In the genomic region with DNA sequence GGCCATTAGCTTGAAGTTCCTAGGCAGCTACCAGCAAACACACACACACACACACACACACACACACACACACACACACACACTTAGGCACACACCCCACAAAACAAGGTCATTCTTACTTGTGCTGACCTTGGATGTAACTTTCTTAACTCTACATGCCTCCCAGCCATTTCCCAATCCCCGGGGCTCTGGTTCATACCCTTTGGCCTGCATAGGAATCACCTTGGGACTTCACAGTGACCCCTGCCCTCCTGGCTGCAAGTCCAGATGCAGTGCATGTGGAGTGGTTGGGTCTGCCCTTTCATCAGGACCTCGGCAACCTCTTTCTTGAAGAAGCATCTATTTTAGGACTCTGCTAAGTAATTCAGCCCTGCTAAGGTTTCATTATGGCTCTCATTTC, we compare ENCODE assay signal across 29 mouse cellular contexts. TPM values are rescaled to one million over a fixed set of nuclear protein-coding genes. Genes with fewer than 3 reads are reported as not detected.
DNase-seq lines count a peak whose midpoint lies in the region; ATAC-seq and TF ChIP-seq lines count a peak whose summit lies in the region.
"Had no signal": no experiment of that assay in that cellular context is flagged by ENCODE, and none has a peak within 500 bp of the region (broad histone marks: within the 10 kb centered on the region; RNA-seq: fewer than 3 reads in every experiment).

No protein-coding gene starts in this region.

- no peak for ATAC-seq in liver, postnatal 0 days
- no peak for ATAC-seq in forebrain, embryonic 16.5 days
- ATAC-seq: activated CD4-positive, CD25-positive, alpha-beta regulatory T cell, adult 4 months; CD4-positive, CD25-positive, alpha-beta regulatory T cell, adult 4 months; forebrain, embryonic 14.5 days; forebrain, postnatal 0 days; Patski had no signal

- no peaks in the 10 kb centered on the region for H3K9me3 ChIP-seq in liver, postnatal 0 days (ENCODE audit: low read length)
- no peaks in the 10 kb centered on the region for H3K9me3 ChIP-seq in forebrain, embryonic 16.5 days (ENCODE audit: control insufficient read depth, low read length)
- H3K9me3 ChIP-seq: embryonic facial prominence, embryonic 13.5 days; embryonic facial prominence, embryonic 15.5 days; forebrain, embryonic 10.5 days; forebrain, embryonic 12.5 days; G1E had no signal

- no peak for TF ChIP-seq EP300 in liver, postnatal 0 days (IDR thresholded peaks at IDR 0.05; ENCODE audit: low read depth)

- TF ChIP-seq CTCF in liver, adult 2 months (IDR thresholded peaks at IDR 0.05; ENCODE audit: low read depth, low read length): no peak
- TF ChIP-seq CTCF in liver, postnatal 0 days (IDR thresholded peaks at IDR 0.05; ENCODE audit: low read depth): no peak

- no peak overlapping the region for H3K9ac ChIP-seq in liver, adult 2 months (ENCODE audit: low read depth, low read length)
- H3K9ac ChIP-seq in liver, postnatal 0 days (replicated peaks): no peak overlapping the region
- H3K9ac ChIP-seq in forebrain, embryonic 16.5 days (replicated peaks; ENCODE audit: low read depth, low read length): no peak overlapping the region
- H3K9ac ChIP-seq: embryonic facial prominence, embryonic 13.5 days; embryonic facial prominence, embryonic 15.5 days; forebrain, embryonic 12.5 days; forebrain, postnatal 0 days had no signal

- no peak overlapping the region for H3K4me2 ChIP-seq in liver, postnatal 0 days (ENCODE audit: low read depth, low read length)
- no peak overlapping the region for H3K4me2 ChIP-seq in forebrain, embryonic 16.5 days (ENCODE audit: low read length)
- H3K4me2 ChIP-seq: embryonic facial prominence, embryonic 13.5 days; embryonic facial prominence, embryonic 15.5 days; forebrain, embryonic 12.5 days had no signal

- no peaks in the 10 kb centered on the region for H3K27me3 ChIP-seq in liver, adult 2 months (ENCODE audit: control insufficient read depth, insufficient read depth, low read length)
- no peaks in the 10 kb centered on the region for H3K27me3 ChIP-seq in liver, postnatal 0 days (ENCODE audit: insufficient read depth, low read length)
- no peaks in the 10 kb centered on the region for H3K27me3 ChIP-seq in forebrain, embryonic 16.5 days (replicated peaks; ENCODE audit: control insufficient read depth, insufficient read depth, low read length)
- H3K27me3 ChIP-seq: embryonic facial prominence, embryonic 15.5 days; Patski had no signal

- WGBS in liver, adult 2 months: 61% methylated on average over 2 of the region's 2 CpGs
- WGBS in liver, postnatal 0 days (ENCODE audit: insufficient replicate concordance): 67% methylated on average over 2 of the region's 2 CpGs
- 89% methylated on average over 2 of the region's 2 CpGs for WGBS in forebrain, embryonic 16.5 days

- DNase-seq in adrenal gland, adult 2 months: peak; percentile 42
- no peak for DNase-seq in adrenal gland, postnatal 25 days
- peak; percentile 70 for DNase-seq in adrenal gland, postnatal 10 days
- no peak for DNase-seq in adrenal gland, postnatal 4 days (ENCODE audit: low spot score in 2 of 2)
- DNase-seq in liver, adult 2 months (ENCODE audit: extremely low read depth, low read depth, low spot score): peak; percentile 3
- no peak for DNase-seq in liver, postnatal 0 days
- DNase-seq: B cell, adult 2 months; cerebellum, adult 11 months; cerebellum, adult 18-20 months; cerebellum, adult 8-10 months; cerebellum, adult 9-11 months; cerebellum, postnatal 14 days; cerebellum, postnatal 36 days; embryo, embryonic 11 days; forebrain, postnatal 0 days had no signal

- no peaks in the 10 kb centered on the region for H3K36me3 ChIP-seq in liver, adult 2 months (ENCODE audit: control insufficient read depth, insufficient read depth, low read length)
- H3K36me3 ChIP-seq in liver, postnatal 0 days (replicated peaks; ENCODE audit: insufficient read depth, low read length): no peaks in the 10 kb centered on the region
- H3K36me3 ChIP-seq in forebrain, embryonic 16.5 days (ENCODE audit: control insufficient read depth, insufficient read depth): no peaks in the 10 kb centered on the region
- H3K36me3 ChIP-seq: embryonic facial prominence, embryonic 13.5 days; embryonic facial prominence, embryonic 15.5 days; forebrain, embryonic 10.5 days; forebrain, embryonic 12.5 days; G1E had no signal

- H3K4me3 ChIP-seq in liver, adult 2 months (ENCODE audit: insufficient read depth, low read depth, low read length): no peak overlapping the region
- H3K4me3 ChIP-seq in liver, postnatal 0 days (ENCODE audit: low read depth, low read length): no peak overlapping the region
- no peak overlapping the region for H3K4me3 ChIP-seq in brown adipose tissue, adult 24 weeks (ENCODE audit: insufficient read depth, low read depth, low read length)
- H3K4me3 ChIP-seq in forebrain, embryonic 16.5 days (replicated peaks; ENCODE audit: low read length): no peak overlapping the region
- H3K4me3 ChIP-seq: embryonic facial prominence, embryonic 13.5 days; embryonic facial prominence, embryonic 15.5 days; erythroblast, embryonic 14.5 days; forebrain, embryonic 10.5 days; forebrain, embryonic 12.5 days had no signal

- no peaks in the 10 kb centered on the region for H3K79me2 ChIP-seq in liver, adult 2 months (ENCODE audit: control insufficient read depth, insufficient read depth, low read length)

- no peak overlapping the region for H3K27ac ChIP-seq in liver, adult 2 months (replicated peaks; ENCODE audit: insufficient read depth, low read depth, low read length)
- H3K27ac ChIP-seq in liver, postnatal 0 days (ENCODE audit: low read depth): no peak overlapping the region
- peak overlapping the region; percentile 98 for H3K27ac ChIP-seq in brown adipose tissue, adult 24 weeks (replicated peaks; ENCODE audit: low read depth, low read length)
- H3K27ac ChIP-seq in forebrain, embryonic 16.5 days (ENCODE audit: low read length): no peak overlapping the region
- H3K27ac ChIP-seq: embryonic facial prominence, embryonic 13.5 days; embryonic facial prominence, embryonic 15.5 days; forebrain, embryonic 10.5 days; forebrain, embryonic 12.5 days had no signal

- no peaks in the 10 kb centered on the region for H3K4me1 ChIP-seq in liver, adult 2 months (ENCODE audit: control insufficient read depth, insufficient read depth, low read length)
- no peaks in the 10 kb centered on the region; the same call in 1 of the 2 replicates for H3K4me1 ChIP-seq in liver, postnatal 0 days (ENCODE audit: insufficient read depth)
- peaks cover 7% of the 10 kb centered on the region; the same call in 1 of the 2 replicates for H3K4me1 ChIP-seq in brown adipose tissue, adult 24 weeks (ENCODE audit: control insufficient read depth, insufficient read depth, insufficient read length, low read length)
- H3K4me1 ChIP-seq in forebrain, embryonic 16.5 days (replicated peaks; ENCODE audit: control insufficient read depth, insufficient read depth, low read length): no peaks in the 10 kb centered on the region
- H3K4me1 ChIP-seq: embryonic facial prominence, embryonic 13.5 days; embryonic facial prominence, embryonic 15.5 days; forebrain, embryonic 12.5 days had no signal

- TF ChIP-seq POLR2A in liver, adult 2 months (IDR thresholded peaks at IDR 0.05; ENCODE audit: extremely low read depth, insufficient read depth, low read length): no peak

RNA-seq across cellular contexts. Expression of a gene that starts 13.9 kb away (rescaled TPM):
- not detected for total RNA-seq in adrenal gland, adult 2 months (2021)
- not detected in 2 replicates for polyA plus RNA-seq in adrenal gland, adult 2 months (2012; rRNA removed)
- total RNA-seq in adrenal gland, postnatal 25 days (2021): not detected in 2 replicates
- total RNA-seq in adrenal gland, postnatal 10 days (2021): not detected
- total RNA-seq in adrenal gland, postnatal 4 days (2021): not detected
- not detected in 2 replicates for total RNA-seq in liver, adult 2 months (2014; rRNA removed)
- polyA plus RNA-seq in liver, adult 2 months (2012; rRNA removed): not detected in 2 replicates
- polyA plus RNA-seq in liver, postnatal 0 days (2015; fragmentation: Nextera tagmentation; extraction: Ambion mirVana): not detected in 2 replicates
- polyA plus RNA-seq in brown adipose tissue, adult 24 weeks (2012; ENCODE audit: insufficient read depth, insufficient read length, missing spikeins): not detected in 2 replicates
- polyA plus RNA-seq in forebrain, embryonic 16.5 days (2015; fragmentation: Nextera tagmentation; extraction: Ambion mirVana): 0.27 and 0.34 TPM in 2 replicates
- total RNA-seq: CH12.LX; common myeloid progenitor, adult 5-6 weeks had no signal
- polyA plus RNA-seq: activated CD4-positive, CD25-positive, alpha-beta regulatory T cell, adult 4 months; embryonic facial prominence, embryonic 15.5 days; erythroblast, embryonic 14.5 days; forebrain, embryonic 10.5 days; forebrain, embryonic 12.5 days; G1E; Patski had no signal

RNA-seq across cellular contexts. Expression of a gene that starts 29.5 kb away (rescaled TPM):
- 10 to 100 TPM; 40.9 to 52.0 TPM for total RNA-seq in adrenal gland, adult 2 months (2021)
- polyA plus RNA-seq in adrenal gland, adult 2 months (2012; rRNA removed): 12.9 and 24.0 TPM in 2 replicates
- 24.7 and 25.0 TPM in 2 replicates for total RNA-seq in adrenal gland, postnatal 25 days (2021)
- total RNA-seq in adrenal gland, postnatal 10 days (2021): 10 to 100 TPM; 48.5 to 58.9 TPM
- total RNA-seq in adrenal gland, postnatal 4 days (2021): 10 to 100 TPM; 10.3 to 12.7 TPM
- not detected in 2 replicates for total RNA-seq in liver, adult 2 months (2014; rRNA removed)
- polyA plus RNA-seq in liver, adult 2 months (2012; rRNA removed): not detected in 2 replicates
- polyA plus RNA-seq in liver, postnatal 0 days (2015; fragmentation: Nextera tagmentation; extraction: Ambion mirVana): not detected in 2 replicates
- 131 and 159 TPM in 2 replicates for polyA plus RNA-seq in brown adipose tissue, adult 24 weeks (2012; ENCODE audit: insufficient read depth, insufficient read length, missing spikeins)
- polyA plus RNA-seq in forebrain, embryonic 16.5 days (2015; fragmentation: Nextera tagmentation; extraction: Ambion mirVana): not detected in 2 replicates
- total RNA-seq: CH12.LX; common myeloid progenitor, adult 5-6 weeks; forebrain, postnatal 0 days had no signal
- polyA plus RNA-seq: activated CD4-positive, CD25-positive, alpha-beta regulatory T cell, adult 4 months; CD4-positive, CD25-positive, alpha-beta regulatory T cell, adult 4 months; embryonic facial prominence, embryonic 13.5 days; embryonic facial prominence, embryonic 15.5 days; erythroblast, embryonic 14.5 days; forebrain, embryonic 12.5 days; forebrain, embryonic 14.5 days; forebrain, postnatal 0 days; G1E; Patski had no signal

RNA-seq across cellular contexts. Expression of a gene that starts 45.3 kb away (rescaled TPM):
- 10 to 100 TPM; 32.3 to 38.9 TPM for total RNA-seq in adrenal gland, adult 2 months (2021)
- 12.0 and 12.7 TPM in 2 replicates for polyA plus RNA-seq in adrenal gland, adult 2 months (2012; rRNA removed)
- 39.0 and 45.0 TPM in 2 replicates for total RNA-seq in adrenal gland, postnatal 25 days (2021)
- 10 to 100 TPM; 39.0 to 41.6 TPM for total RNA-seq in adrenal gland, postnatal 10 days (2021)
- 10 to 100 TPM; 46.3 to 48.7 TPM for total RNA-seq in adrenal gland, postnatal 4 days (2021)
- 34.8 and 40.8 TPM in 2 replicates for total RNA-seq in liver, adult 2 months (2014; rRNA removed)
- 16.4 and 17.8 TPM in 2 replicates for polyA plus RNA-seq in liver, adult 2 months (2012; rRNA removed)
- polyA plus RNA-seq in liver, postnatal 0 days (2015; fragmentation: Nextera tagmentation; extraction: Ambion mirVana): 45.3 and 45.8 TPM in 2 replicates
- polyA plus RNA-seq in brown adipose tissue, adult 24 weeks (2012; ENCODE audit: insufficient read depth, insufficient read length, missing spikeins): 53.7 and 66.6 TPM in 2 replicates
- 88.5 and 94.4 TPM in 2 replicates for polyA plus RNA-seq in forebrain, embryonic 16.5 days (2015; fragmentation: Nextera tagmentation; extraction: Ambion mirVana)

Comparison
In these comparisons a context has a peak if more than half of its experiments do, and no peak if none do; other contexts are left out.
1. DNase-seq: peak in adrenal gland, adult 2 months (single experiment), adrenal gland, postnatal 10 days (single experiment) and liver, adult 2 months (single experiment); none in adrenal gland, postnatal 25 days (single experiment), adrenal gland, postnatal 4 days (0 of 2) and liver, postnatal 0 days (single experiment).
2. RNA of a gene that starts 29.5 kb away (total RNA-seq): 48.5 to 58.9 TPM in adrenal gland, postnatal 10 days, 40.9 to 52.0 TPM in adrenal gland, adult 2 months, 24.7 to 25.0 TPM in adrenal gland, postnatal 25 days and 10.3 to 12.7 TPM in adrenal gland, postnatal 4 days; not detected in liver, adult 2 months; every median in the first group is over 10 times any median in the second.